Mouse (Mus musculus): ENCODE data around the gene Miga2. TPM values are rescaled to one million over a fixed set of nuclear protein-coding genes. Genes with fewer than 3 reads are reported as not detected.

The Miga2 gene
- total and polyA plus RNA-seq, 2 experiments from 2014 or later, result 32.6 to 105 TPM

- no peaks in the 10 kb centered on the region for H3K9me3 ChIP-seq (replicated peaks; ENCODE audit: control insufficient read depth, low read length)
- DNase-seq (ENCODE audit: low spot score) (no peak), ATAC-seq (ENCODE audit: insufficient read depth, low read depth) (no peak)
- 83% methylated on average over 10 of the region's 10 CpGs for WGBS
- peaks cover 90% of the 10 kb centered on the region for H3K36me3 ChIP-seq (replicated peaks; ENCODE audit: control insufficient read depth, insufficient read depth, low read length)
- no peak overlapping the region for H3K27ac ChIP-seq (ENCODE audit: low read depth)
- no peak for TF ChIP-seq EP300 (IDR thresholded peaks at IDR 0.05; ENCODE audit: low read depth)
- TF ChIP-seq CTCF (IDR thresholded peaks at IDR 0.05; ENCODE audit: low read depth), result no peak
- no peaks in the 10 kb centered on the region for H3K4me1 ChIP-seq (ENCODE audit: control insufficient read depth, insufficient read depth)
- H3K9ac ChIP-seq (replicated peaks; ENCODE audit: low read depth, low read length), result no peak overlapping the region
- H3K4me2 ChIP-seq (ENCODE audit: low read depth, low read length), result no peak overlapping the region
- no peak overlapping the region for H3K4me3 ChIP-seq (ENCODE audit: low read depth, low read length)
- no peaks in the 10 kb centered on the region for H3K27me3 ChIP-seq (ENCODE audit: control insufficient read depth, insufficient read depth, low read length)
These were observed 16.7 kb downstream of the Miga2 start for GRCm38 (mm10) chr2:30380564-30381376.

- TF ChIP-seq EP300 (IDR thresholded peaks at IDR 0.05; ENCODE audit: low read depth) (no peak), CTCF (IDR thresholded peaks at IDR 0.05; ENCODE audit: low read depth) (no peak)
- no peaks in the 10 kb centered on the region for H3K9me3 ChIP-seq (replicated peaks; ENCODE audit: control insufficient read depth, low read length)
- no peak overlapping the region for H3K9ac ChIP-seq (replicated peaks; ENCODE audit: low read depth, low read length)
- no peak overlapping the region for H3K27ac ChIP-seq (ENCODE audit: low read depth)
- 86% methylated on average over 4 of the region's 4 CpGs for WGBS
- H3K36me3 ChIP-seq (replicated peaks; ENCODE audit: control insufficient read depth, insufficient read depth, low read length), result peaks cover 84% of the 10 kb centered on the region
- H3K4me2 ChIP-seq (ENCODE audit: low read depth, low read length), result no peak overlapping the region
- no peaks in the 10 kb centered on the region for H3K27me3 ChIP-seq (ENCODE audit: control insufficient read depth, insufficient read depth, low read length)
- H3K4me3 ChIP-seq (ENCODE audit: low read depth, low read length), result no peak overlapping the region
- no peaks in the 10 kb centered on the region for H3K4me1 ChIP-seq (ENCODE audit: control insufficient read depth, insufficient read depth)
- no peak for DNase-seq (ENCODE audit: low spot score)
- no peak for ATAC-seq (ENCODE audit: insufficient read depth, low read depth)
These were observed 17.3 kb downstream of the Miga2 start for GRCm38 (mm10) chr2:30381377-30381725.

GRCm38 (mm10) chr2:30384814-30385213 lies 20.8 kb downstream of the Miga2 start:
- WGBS, result 58% methylated on average over 5 of the region's 5 CpGs
- TF ChIP-seq EP300 (IDR thresholded peaks at IDR 0.05; ENCODE audit: low read depth) (no peak), CTCF (IDR thresholded peaks at IDR 0.05; ENCODE audit: low read depth) (no peak)
- no peak overlapping the region for H3K27ac ChIP-seq (ENCODE audit: low read depth)

DNA sequence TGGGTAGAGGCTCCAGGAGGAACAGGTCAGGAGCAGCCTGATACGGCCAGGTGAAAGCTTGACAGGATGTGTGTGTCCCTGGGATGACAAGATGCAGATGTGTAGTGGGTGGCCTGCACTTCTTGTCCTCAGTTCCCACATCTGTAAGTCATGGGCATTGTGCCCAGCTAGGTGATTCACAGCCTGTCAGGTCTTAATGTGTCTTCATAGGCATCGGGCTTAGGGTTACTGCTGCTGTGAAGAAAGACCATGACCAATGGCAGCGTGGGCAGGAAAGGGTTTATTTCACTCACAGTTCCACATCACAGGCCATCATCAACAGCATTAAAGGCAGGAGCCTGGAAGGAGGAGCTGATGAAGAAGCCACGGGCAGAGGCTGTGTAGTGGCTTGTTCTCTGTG lies 21.6 kb downstream of the Miga2 start:
- TF ChIP-seq EP300 (IDR thresholded peaks at IDR 0.05; ENCODE audit: low read depth) (no peak), CTCF (IDR thresholded peaks at IDR 0.05; ENCODE audit: low read depth) (no peak)
- Histone ChIP-seq H3K9ac (replicated peaks; ENCODE audit: low read depth, low read length) (no peak overlapping the region), H3K9me3 (replicated peaks; ENCODE audit: control insufficient read depth, low read length) (no peaks in the 10 kb centered on the region), H3K36me3 (replicated peaks; ENCODE audit: control insufficient read depth, insufficient read depth, low read length) (peaks cover 43% of the 10 kb centered on the region), H3K27ac (ENCODE audit: low read depth) (no peak overlapping the region), H3K27me3 (ENCODE audit: control insufficient read depth, insufficient read depth, low read length) (no peaks in the 10 kb centered on the region), H3K4me3 (ENCODE audit: low read depth, low read length) (no peak overlapping the region), H3K4me2 (ENCODE audit: low read depth, low read length) (no peak overlapping the region), H3K4me1 (ENCODE audit: control insufficient read depth, insufficient read depth) (no peaks in the 10 kb centered on the region)
- WGBS, result 81% methylated on average over 4 of the region's 4 CpGs
- ATAC-seq (ENCODE audit: insufficient read depth, low read depth) (no peak), DNase-seq (ENCODE audit: low spot score) (no peak)

More at GRCm38 (mm10) chr2:30384814-30385213, 20.8 kb downstream of the Miga2 start:
- H3K4me2 ChIP-seq (ENCODE audit: low read depth, low read length), result no peak overlapping the region
- H3K4me1 ChIP-seq (ENCODE audit: control insufficient read depth, insufficient read depth), result no peaks in the 10 kb centered on the region
- no peak for DNase-seq (ENCODE audit: low spot score)
- H3K36me3 ChIP-seq (replicated peaks; ENCODE audit: control insufficient read depth, insufficient read depth, low read length), result peaks cover 50% of the 10 kb centered on the region
- ATAC-seq (ENCODE audit: insufficient read depth, low read depth), result no peak
- no peaks in the 10 kb centered on the region for H3K27me3 ChIP-seq (ENCODE audit: control insufficient read depth, insufficient read depth, low read length)
- no peaks in the 10 kb centered on the region for H3K9me3 ChIP-seq (replicated peaks; ENCODE audit: control insufficient read depth, low read length)
- H3K9ac ChIP-seq (replicated peaks; ENCODE audit: low read depth, low read length), result no peak overlapping the region
- H3K4me3 ChIP-seq (ENCODE audit: low read depth, low read length), result no peak overlapping the region

- Histone ChIP-seq H3K4me3 (ENCODE audit: low read depth, low read length) (no peak overlapping the region), H3K9ac (replicated peaks; ENCODE audit: low read depth, low read length) (no peak overlapping the region), H3K27me3 (ENCODE audit: control insufficient read depth, insufficient read depth, low read length) (no peaks in the 10 kb centered on the region), H3K4me2 (ENCODE audit: low read depth, low read length) (no peak overlapping the region), H3K9me3 (replicated peaks; ENCODE audit: control insufficient read depth, low read length) (no peaks in the 10 kb centered on the region), H3K27ac (ENCODE audit: low read depth) (no peak overlapping the region), H3K4me1 (ENCODE audit: control insufficient read depth, insufficient read depth) (no peaks in the 10 kb centered on the region), H3K36me3 (replicated peaks; ENCODE audit: control insufficient read depth, insufficient read depth, low read length) (peaks cover 30% of the 10 kb centered on the region)
- DNase-seq (ENCODE audit: low spot score) (no peak), ATAC-seq (ENCODE audit: insufficient read depth, low read depth) (no peak)
- whole genome bisulfite sequencing, result 59% methylated on average over 9 of the region's 9 CpGs
- TF ChIP-seq EP300 (IDR thresholded peaks at IDR 0.05; ENCODE audit: low read depth), result no peak
- TF ChIP-seq CTCF (IDR thresholded peaks at IDR 0.05; ENCODE audit: low read depth), result no peak
These were observed 22.9 kb downstream of the Miga2 start for GRCm38 (mm10) chr2:30386913-30387312.

- H3K9ac ChIP-seq (replicated peaks; ENCODE audit: low read depth, low read length), result no peak overlapping the region
- H3K4me2 ChIP-seq (ENCODE audit: low read depth, low read length), result no peak overlapping the region
- peaks cover 9% of the 10 kb centered on the region for H3K36me3 ChIP-seq (replicated peaks; ENCODE audit: control insufficient read depth, insufficient read depth, low read length)
- peaks cover 9% of the 10 kb centered on the region for H3K4me1 ChIP-seq (ENCODE audit: control insufficient read depth, insufficient read depth)
- 84% methylated on average over 2 of the region's 2 CpGs for WGBS
- no peaks in the 10 kb centered on the region for H3K27me3 ChIP-seq (ENCODE audit: control insufficient read depth, insufficient read depth, low read length)
- no peak for ATAC-seq (ENCODE audit: insufficient read depth, low read depth)
- TF ChIP-seq CTCF (IDR thresholded peaks at IDR 0.05; ENCODE audit: low read depth) (0 out of 2 replicates have a peak, but pooled peaks have one; percentile 11), EP300 (IDR thresholded peaks at IDR 0.05; ENCODE audit: low read depth) (no peak)
- H3K4me3 ChIP-seq (ENCODE audit: low read depth, low read length), result no peak overlapping the region
- H3K27ac ChIP-seq (ENCODE audit: low read depth), result no peak overlapping the region
- no peak for DNase-seq (ENCODE audit: low spot score)
- H3K9me3 ChIP-seq (replicated peaks; ENCODE audit: control insufficient read depth, low read length), result no peaks in the 10 kb centered on the region
These were observed 25.0 kb downstream of the Miga2 start for GRCm38 (mm10) chr2:30389000-30389399.

All from heart, postnatal 0 days (tissue).